Mouse (Mus musculus) myocyte (in vitro differentiated cells): Measurements from ENCODE around the gene Pak4.

ENCODE experiments used
- CEBPB ChIP-seq: IDR thresholded peaks from 2 replicates; pipeline ENCODE4 v1.6.1; 2011; ENCODE audit warnings: mild to moderate bottlenecking, moderate library complexity; ENCODE audit not compliant: poor library complexity, insufficient read depth, severe bottlenecking
- E2F4 ChIP-seq: IDR thresholded peaks from one replicate; pipeline ENCODE4 v1.6.1; 2011; ENCODE audit warnings: mild to moderate bottlenecking, control low read depth, moderate library complexity; ENCODE audit not compliant: insufficient read depth
- MAX ChIP-seq: IDR thresholded peaks from one replicate; pipeline ENCODE4 v1.6.1; 2011; ENCODE audit warnings: low read depth, mild to moderate bottlenecking, control low read depth
- MYOD1 ChIP-seq, 3 experiments: IDR thresholded peaks; one replicate each; pipeline ENCODE4 v1.6.1; 2011; ENCODE audit warnings: control low read depth in 2 of 3, low read depth in 2 of 3, mild to moderate bottlenecking in 2 of 3, moderate library complexity in 1 of 3; ENCODE audit not compliant: insufficient read length in 2 of 3, control insufficient read depth in 1 of 3
- MYOG ChIP-seq, 3 experiments: IDR thresholded peaks; one replicate each; pipeline ENCODE4 v1.6.1; 2011; ENCODE audit warnings: control low read depth in 2 of 3, low read depth in 2 of 3, mild to moderate bottlenecking in 2 of 3; ENCODE audit not compliant: insufficient read length in 2 of 3, control insufficient read depth in 1 of 3, insufficient read depth in 1 of 3
- POLR2A ChIP-seq: IDR thresholded peaks from one replicate; pipeline ENCODE4 v1.6.1; 2011; ENCODE audit warnings: low read depth, mild to moderate bottlenecking, control low read depth, moderate library complexity; ENCODE audit not compliant: insufficient read length
- POLR2AphosphoS2 ChIP-seq: IDR thresholded peaks from one replicate; pipeline ENCODE4 v1.6.1; 2011; ENCODE audit warnings: low read depth, control low read depth; ENCODE audit not compliant: insufficient read length
- REST ChIP-seq: IDR thresholded peaks from one replicate; pipeline ENCODE4 v1.6.1; 2011; ENCODE audit warnings: mild to moderate bottlenecking, control low read depth, moderate library complexity; ENCODE audit not compliant: insufficient read depth, insufficient read length
- SRF ChIP-seq: IDR thresholded peaks from one replicate; pipeline ENCODE4 v1.6.1; 2011; ENCODE audit warnings: low read depth; ENCODE audit not compliant: control insufficient read depth, insufficient read length
- TCF12 ChIP-seq: IDR thresholded peaks from one replicate; pipeline ENCODE4 v1.6.1; 2011; ENCODE audit warnings: mild to moderate bottlenecking, control low read depth; ENCODE audit not compliant: poor library complexity, insufficient read depth, severe bottlenecking
- TCF3 ChIP-seq: IDR thresholded peaks from one replicate; pipeline ENCODE4 v1.6.1; 2011; ENCODE audit warnings: low read depth, control low read depth; ENCODE audit not compliant: insufficient read length
- USF1 ChIP-seq: IDR thresholded peaks from one replicate; pipeline ENCODE4 v1.6.1; 2011; ENCODE audit warnings: low read depth, mild to moderate bottlenecking, control low read depth, moderate library complexity

DNA sequence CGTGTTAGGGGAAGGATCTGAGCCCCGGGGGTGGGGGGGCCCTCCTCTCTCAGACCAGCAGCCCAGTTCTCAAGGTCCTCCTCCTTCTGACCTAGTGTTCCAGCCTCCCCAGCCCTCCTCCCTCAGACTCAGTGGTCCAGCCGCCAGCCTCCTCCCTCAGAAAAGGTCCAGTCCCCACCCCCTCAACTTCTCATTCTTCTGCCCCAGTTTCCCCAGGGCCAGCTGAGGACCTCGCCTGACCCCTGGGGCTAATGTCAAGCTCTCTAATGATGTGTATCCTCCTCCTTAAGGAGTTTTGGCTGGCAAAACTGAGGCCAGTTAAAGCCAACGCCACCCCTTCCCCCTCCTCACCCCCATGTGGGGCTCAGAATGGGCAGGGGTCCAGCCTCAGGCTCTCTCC lies 50.8 kb downstream of the Pak4 start, which contains the start of gene Nccrp1:
- TF ChIP-seq POLR2A (no peak), TCF12 (no peak), MYOD1 (IDR thresholded peaks at IDR 0.05; ENCODE audit: control insufficient read depth in 1 of 3, insufficient read length in 2 of 3, low read depth in 2 of 3) (no peak), USF1 (no peak), E2F4 (no peak), POLR2AphosphoS2 (no peak), MYOG (IDR thresholded peaks at IDR 0.05; ENCODE audit: control insufficient read depth in 1 of 3, insufficient read depth in 1 of 3, insufficient read length in 2 of 3, low read depth in 2 of 3) (no peak), TCF3 (no peak), MAX (no peak), SRF (no peak), CEBPB (no peak), REST (no peak)
